Comparison of ENCODE assay signal across 24 mouse cellular contexts in genomic region chrX:18093274-18093673, GRCm38 (mm10). TPM values are rescaled to one million over a fixed set of nuclear protein-coding genes. Genes with fewer than 3 reads are reported as not detected.
"Had no signal": no experiment of that assay in that cellular context is flagged by ENCODE, and none has a peak within 500 bp of the region (broad histone marks: within the 10 kb centered on the region; RNA-seq: fewer than 3 reads in every experiment).

No protein-coding gene starts in this region.

- ATAC-seq: forebrain, embryonic 13.5 days; forebrain, embryonic 14.5 days; forebrain, embryonic 15.5 days; forebrain, embryonic 16.5 days; forebrain, postnatal 0 days had no signal

- DNase-seq: cerebellum, adult 2 months; cerebellum, adult 9-10 months; cerebellum, adult 9-11 months; cerebellum, postnatal 10 days; cerebellum, postnatal 14 days; cerebellum, postnatal 25 days; cerebellum, postnatal 36 days; embryo, embryonic 11 days; forebrain, postnatal 0 days; gastrocnemius, adult 2 months; gastrocnemius, postnatal 10 days; gastrocnemius, postnatal 14 days; gastrocnemius, postnatal 25 days; gastrocnemius, postnatal 36 days; heart, adult 11 months; heart, adult 18-20 months; heart, adult 2 months had no signal

RNA-seq across cellular contexts. Expression of gene Dusp21, which starts 52.4 kb away (rescaled TPM):
- total RNA-seq: forebrain, postnatal 0 days; gastrocnemius, adult 2 months; gastrocnemius, adult 8-10 months; gastrocnemius, postnatal 10 days; gastrocnemius, postnatal 14 days; gastrocnemius, postnatal 25 days; gastrocnemius, postnatal 36 days; gastrocnemius, postnatal 4 days; heart, adult 18-20 months; heart, adult 2 months; heart, adult 8-10 months had no signal
